Mouse (Mus musculus): ENCODE results near the gene Ankrd17. TPM values are rescaled to one million over a fixed set of nuclear protein-coding genes. Genes with fewer than 3 reads are reported as not detected.
A peak's percentile ranks its signal among the peaks of the same experiment; 100 is the strongest.

Ankrd17 gene
- 24.2 and 26.8 TPM in 2 replicates for polyA plus RNA-seq (2014; fragmentation: Nextera tagmentation; extraction: Ambion mirVana)

DNA sequence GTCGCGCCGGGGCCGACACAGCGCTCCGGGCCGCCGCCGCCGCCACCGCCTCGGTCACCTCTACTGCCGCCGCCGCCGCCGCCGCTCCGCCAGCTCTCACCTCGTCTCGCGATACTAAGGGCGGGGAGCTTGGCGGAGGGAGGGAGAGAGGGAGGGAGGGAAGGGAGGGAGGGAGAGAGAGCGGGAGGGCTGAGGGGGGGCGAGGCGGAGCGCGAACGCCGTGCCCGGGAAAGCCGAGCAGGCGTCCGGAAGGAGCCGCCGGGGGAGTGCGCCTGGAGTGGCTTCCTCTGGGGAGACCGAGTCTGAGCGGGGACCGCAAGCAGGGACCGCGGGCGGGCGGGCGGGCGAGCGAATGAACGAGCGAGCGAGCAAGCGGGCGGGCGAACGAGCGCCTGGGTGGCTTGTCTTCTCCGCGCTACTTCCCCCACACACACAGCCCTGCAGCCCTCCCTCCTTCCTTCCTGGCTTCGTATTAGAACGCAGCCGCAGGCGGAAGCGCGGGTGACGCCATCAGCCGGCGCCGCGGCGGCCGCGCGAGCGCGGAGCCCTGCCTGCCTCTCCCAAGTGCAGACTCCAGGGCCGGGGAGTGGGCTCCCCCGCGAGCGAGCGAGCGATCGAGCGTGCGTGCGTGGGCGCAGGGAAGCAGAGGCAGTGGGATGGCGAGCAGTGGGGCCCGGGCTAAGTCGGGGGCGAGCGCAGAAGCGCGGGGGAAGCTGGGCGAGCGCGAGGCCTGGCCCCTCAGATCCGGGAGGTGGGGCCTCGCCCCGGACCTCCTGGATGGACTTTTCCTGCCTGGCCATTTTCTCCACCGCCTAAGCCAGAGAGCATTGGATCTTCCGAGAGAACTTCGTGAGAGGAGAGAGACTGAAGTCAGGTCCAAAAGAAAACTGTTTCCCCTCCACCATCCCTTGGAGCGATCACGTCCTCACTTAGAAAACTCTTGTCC is at the start of gene Ankrd17:
TSS of gene Ankrd17 (minus strand) at position 457 of the 946 bp plus-strand sequence.
- Histone ChIP-seq H3K4me3 (ENCODE audit: low read depth, low read length) (peak within 1 kb of the TSS; percentile 98), H3K27ac (ENCODE audit: low read depth, low read length) (peak within 1 kb of the TSS; percentile 99), H3K27me3 (ENCODE audit: control insufficient read depth, insufficient read depth, low read length) (no peaks in the 10 kb centered on the region), H3K4me2 (peak within 1 kb of the TSS; percentile 81), H3K9ac (ENCODE audit: low read depth, low read length) (peak within 1 kb of the TSS; percentile 99), H3K4me1 (ENCODE audit: control insufficient read depth, insufficient read depth, low read length) (peaks cover 18% of the 10 kb centered on the region), H3K36me3 (ENCODE audit: control insufficient read depth, insufficient read depth, low read length) (no peaks in the 10 kb centered on the region), H3K9me3 (replicated peaks; ENCODE audit: control insufficient read depth, low read length) (no peaks in the 10 kb centered on the region)
- ATAC-seq (replicated peaks; ENCODE audit: insufficient number of reproducible peaks, low FRiP score, low TSS enrichment) = peak; percentile 89
- under 1% methylated on average over 76 of the region's 104 CpGs for WGBS (ENCODE audit: insufficient replicate concordance)

- Histone ChIP-seq H3K9ac (ENCODE audit: low read depth, low read length) (no peak overlapping the region), H3K4me1 (ENCODE audit: control insufficient read depth, insufficient read depth, low read length) (no peaks in the 10 kb centered on the region), H3K27me3 (ENCODE audit: control insufficient read depth, insufficient read depth, low read length) (no peaks in the 10 kb centered on the region), H3K4me3 (ENCODE audit: low read depth, low read length) (no peak overlapping the region), H3K9me3 (replicated peaks; ENCODE audit: control insufficient read depth, low read length) (no peaks in the 10 kb centered on the region), H3K36me3 (ENCODE audit: control insufficient read depth, insufficient read depth, low read length) (no peaks in the 10 kb centered on the region), H3K4me2 (no peak overlapping the region), H3K27ac (ENCODE audit: low read depth, low read length) (no peak overlapping the region)
- WGBS (ENCODE audit: insufficient replicate concordance) = 60% methylated on average over 6 of the region's 6 CpGs
- no peak for ATAC-seq (replicated peaks; ENCODE audit: insufficient number of reproducible peaks, low FRiP score, low TSS enrichment)
These were observed 48.5 kb upstream of the Ankrd17 start for GRCm38 (mm10) chr5:90414925-90415295.

GRCm38 (mm10) chr5:90414142-90414924 is 48.0 kb upstream of the Ankrd17 start:
- 80% methylated on average over 8 of the region's 8 CpGs for WGBS (ENCODE audit: insufficient replicate concordance)
- no peak overlapping the region for H3K4me2 ChIP-seq
- no peak overlapping the region for H3K4me3 ChIP-seq (ENCODE audit: low read depth, low read length)
- no peaks in the 10 kb centered on the region for H3K36me3 ChIP-seq (ENCODE audit: control insufficient read depth, insufficient read depth, low read length)
- H3K4me1 ChIP-seq (ENCODE audit: control insufficient read depth, insufficient read depth, low read length) = no peaks in the 10 kb centered on the region
- H3K27ac ChIP-seq (ENCODE audit: low read depth, low read length) = no peak overlapping the region
- ATAC-seq (replicated peaks; ENCODE audit: insufficient number of reproducible peaks, low FRiP score, low TSS enrichment) = no peak
- H3K27me3 ChIP-seq (ENCODE audit: control insufficient read depth, insufficient read depth, low read length) = no peaks in the 10 kb centered on the region
- H3K9ac ChIP-seq (ENCODE audit: low read depth, low read length) = no peak overlapping the region
- H3K9me3 ChIP-seq (replicated peaks; ENCODE audit: control insufficient read depth, low read length) = no peaks in the 10 kb centered on the region

DNA sequence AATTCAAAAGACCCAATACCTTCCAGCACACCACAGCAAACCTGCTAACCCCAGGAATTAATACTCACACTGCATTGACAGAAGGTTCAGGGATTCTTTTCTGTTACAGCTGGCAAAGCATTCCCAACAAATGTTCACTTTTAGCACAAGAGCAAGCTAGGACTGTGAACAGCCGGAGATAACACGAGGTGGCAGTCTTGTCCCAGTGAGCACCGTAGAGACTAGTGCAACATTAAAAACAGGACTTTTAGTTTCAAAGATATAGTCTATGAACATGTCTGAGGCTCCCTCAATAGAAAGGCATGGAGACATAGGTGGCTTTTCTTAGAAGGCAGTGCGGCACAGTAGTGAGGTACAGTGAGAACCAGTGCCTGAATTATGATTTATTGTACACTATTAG is 38.8 kb upstream of the Ankrd17 start:
- no peaks in the 10 kb centered on the region for H3K4me1 ChIP-seq (ENCODE audit: control insufficient read depth, insufficient read depth, low read length)
- H3K4me2 ChIP-seq = no peak overlapping the region
- no peaks in the 10 kb centered on the region for H3K36me3 ChIP-seq (ENCODE audit: control insufficient read depth, insufficient read depth, low read length)
- H3K4me3 ChIP-seq (ENCODE audit: low read depth, low read length) = no peak overlapping the region
- H3K9me3 ChIP-seq (replicated peaks; ENCODE audit: control insufficient read depth, low read length) = no peaks in the 10 kb centered on the region
- no peak overlapping the region for H3K27ac ChIP-seq (ENCODE audit: low read depth, low read length)
- no peaks in the 10 kb centered on the region for H3K27me3 ChIP-seq (ENCODE audit: control insufficient read depth, insufficient read depth, low read length)
- WGBS (ENCODE audit: insufficient replicate concordance) = 75% methylated on average over 4 of the region's 4 CpGs
- no peak; the same call in 1 of the 2 replicates for ATAC-seq (replicated peaks; ENCODE audit: insufficient number of reproducible peaks, low FRiP score, low TSS enrichment)
- no peak overlapping the region for H3K9ac ChIP-seq (ENCODE audit: low read depth, low read length)

DNA sequence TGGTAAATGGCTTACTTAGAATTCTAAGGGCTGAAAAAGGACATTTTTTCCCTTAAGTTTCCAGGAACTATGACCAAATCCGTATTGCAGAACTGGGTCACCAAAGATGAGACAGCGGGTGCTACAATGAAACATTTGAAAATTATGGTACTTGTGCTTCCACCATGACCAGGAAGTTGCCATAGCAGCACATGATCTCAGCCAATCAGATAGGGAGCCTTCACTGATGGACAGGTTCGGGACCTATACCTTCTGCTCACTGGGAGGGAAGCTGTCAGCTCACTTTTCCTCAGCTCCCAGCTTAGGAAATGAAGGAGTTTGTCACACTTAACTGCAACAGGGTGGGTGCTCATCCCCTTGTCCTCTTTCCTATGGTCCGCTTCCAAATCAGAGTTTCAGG is 30.4 kb upstream of the Ankrd17 start:
- Histone ChIP-seq H3K4me1 (ENCODE audit: control insufficient read depth, insufficient read depth, low read length) (no peaks in the 10 kb centered on the region), H3K27me3 (ENCODE audit: control insufficient read depth, insufficient read depth, low read length) (no peaks in the 10 kb centered on the region), H3K36me3 (ENCODE audit: control insufficient read depth, insufficient read depth, low read length) (no peaks in the 10 kb centered on the region), H3K4me3 (ENCODE audit: low read depth, low read length) (no peak overlapping the region), H3K4me2 (no peak overlapping the region), H3K9ac (ENCODE audit: low read depth, low read length) (no peak overlapping the region), H3K9me3 (replicated peaks; ENCODE audit: control insufficient read depth, low read length) (no peaks in the 10 kb centered on the region), H3K27ac (ENCODE audit: low read depth, low read length) (no peak overlapping the region)
- WGBS (ENCODE audit: insufficient replicate concordance) = 86% methylated on average over 4 of the region's 4 CpGs
- ATAC-seq (replicated peaks; ENCODE audit: insufficient number of reproducible peaks, low FRiP score, low TSS enrichment) = no peak

- Histone ChIP-seq H3K36me3 (ENCODE audit: control insufficient read depth, insufficient read depth, low read length) (no peaks in the 10 kb centered on the region), H3K4me2 (no peak overlapping the region), H3K27ac (ENCODE audit: low read depth, low read length) (no peak overlapping the region), H3K9ac (ENCODE audit: low read depth, low read length) (no peak overlapping the region), H3K4me1 (ENCODE audit: control insufficient read depth, insufficient read depth, low read length) (no peaks in the 10 kb centered on the region), H3K9me3 (replicated peaks; ENCODE audit: control insufficient read depth, low read length) (no peaks in the 10 kb centered on the region), H3K27me3 (ENCODE audit: control insufficient read depth, insufficient read depth, low read length) (no peaks in the 10 kb centered on the region), H3K4me3 (ENCODE audit: low read depth, low read length) (no peak overlapping the region)
- WGBS (ENCODE audit: insufficient replicate concordance) = 62% methylated on average over 4 of the region's 4 CpGs
- no peak for ATAC-seq (replicated peaks; ENCODE audit: insufficient number of reproducible peaks, low FRiP score, low TSS enrichment)
These were observed 27.9 kb upstream of the Ankrd17 start for GRCm38 (mm10) chr5:90394322-90394721.

DNA sequence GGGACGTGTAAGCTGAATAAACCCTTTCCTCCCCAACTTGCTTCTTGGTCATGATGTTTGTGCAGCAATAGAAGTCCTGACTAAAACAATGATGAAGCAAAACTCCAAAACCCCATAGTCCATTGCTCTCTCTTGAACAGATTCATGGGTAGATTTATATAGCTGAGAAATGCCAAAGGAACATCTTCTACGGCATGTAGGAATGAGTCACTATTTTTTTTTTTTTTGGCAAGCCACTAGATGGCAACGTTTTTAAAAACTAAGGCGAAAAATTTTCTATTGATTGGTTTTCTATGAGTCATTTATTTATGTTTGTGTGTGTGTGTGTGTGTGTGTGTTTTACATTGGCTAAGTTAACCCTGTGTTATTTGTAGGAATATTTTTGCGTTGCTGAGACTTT is 27.4 kb upstream of the Ankrd17 start:
- Histone ChIP-seq H3K9ac (ENCODE audit: low read depth, low read length) (no peak overlapping the region), H3K27me3 (ENCODE audit: control insufficient read depth, insufficient read depth, low read length) (no peaks in the 10 kb centered on the region), H3K4me2 (no peak overlapping the region), H3K36me3 (ENCODE audit: control insufficient read depth, insufficient read depth, low read length) (no peaks in the 10 kb centered on the region), H3K9me3 (replicated peaks; ENCODE audit: control insufficient read depth, low read length) (no peaks in the 10 kb centered on the region), H3K27ac (ENCODE audit: low read depth, low read length) (no peak overlapping the region), H3K4me1 (ENCODE audit: control insufficient read depth, insufficient read depth, low read length) (no peaks in the 10 kb centered on the region), H3K4me3 (ENCODE audit: low read depth, low read length) (no peak overlapping the region)
- ATAC-seq (replicated peaks; ENCODE audit: insufficient number of reproducible peaks, low FRiP score, low TSS enrichment) = no peak
- WGBS (ENCODE audit: insufficient replicate concordance) = 62% methylated on average over 5 of the region's 5 CpGs

DNA sequence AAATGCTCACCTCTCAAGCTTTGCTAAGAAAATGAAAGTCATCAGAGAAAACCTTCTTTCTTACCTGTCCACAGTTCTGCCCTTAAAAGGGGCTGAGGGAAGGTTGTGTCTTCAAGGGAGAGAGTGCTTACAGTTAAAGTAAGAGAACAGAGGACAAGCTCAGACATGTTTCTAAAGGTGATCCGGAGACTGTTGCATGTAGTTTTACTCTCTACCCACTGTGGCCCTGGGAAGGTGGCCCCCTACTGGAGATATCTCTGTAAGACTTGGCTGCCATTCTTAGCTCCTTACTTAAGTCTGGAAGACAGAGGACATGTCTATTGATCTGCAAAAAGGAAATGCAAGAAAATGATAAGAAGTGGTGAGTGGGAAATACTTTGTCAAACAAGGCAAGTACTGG is 16.7 kb upstream of the Ankrd17 start:
- WGBS (ENCODE audit: insufficient replicate concordance) = 36% methylated on average over 1 of the region's 1 CpGs
- Histone ChIP-seq H3K4me1 (ENCODE audit: control insufficient read depth, insufficient read depth, low read length) (no peaks in the 10 kb centered on the region), H3K9me3 (replicated peaks; ENCODE audit: control insufficient read depth, low read length) (no peaks in the 10 kb centered on the region), H3K36me3 (ENCODE audit: control insufficient read depth, insufficient read depth, low read length) (no peaks in the 10 kb centered on the region), H3K27me3 (ENCODE audit: control insufficient read depth, insufficient read depth, low read length) (no peaks in the 10 kb centered on the region), H3K9ac (ENCODE audit: low read depth, low read length) (no peak overlapping the region), H3K4me3 (ENCODE audit: low read depth, low read length) (no peak overlapping the region), H3K4me2 (no peak overlapping the region), H3K27ac (ENCODE audit: low read depth, low read length) (no peak overlapping the region)
- ATAC-seq (replicated peaks; ENCODE audit: insufficient number of reproducible peaks, low FRiP score, low TSS enrichment) = no peak

Data from heart, embryonic 11.5 days (tissue).